Mouse (Mus musculus): ENCODE results near the gene Rgl1. TPM values are rescaled to one million over a fixed set of nuclear protein-coding genes. Genes with fewer than 3 reads are reported as not detected.

The Rgl1 gene
- polyA plus RNA-seq, 1 experiment = 7.6 TPM

- Histone ChIP-seq H3K27me3 (ENCODE audit: control insufficient read depth, insufficient read depth, insufficient read length) (no peaks in the 10 kb centered on the region), H3ac (ENCODE audit: control insufficient read depth, insufficient read length, low read depth) (no peak overlapping the region), H3K4me3 (ENCODE audit: insufficient read depth, poor library complexity, severe bottlenecking) (no peak overlapping the region), H3K36me3 (ENCODE audit: control insufficient read depth, insufficient read depth) (no peaks in the 10 kb centered on the region), H3K79me3 (ENCODE audit: low read depth) (no peaks in the 10 kb centered on the region), H3K79me2 (ENCODE audit: control insufficient read depth, insufficient read depth) (no peaks in the 10 kb centered on the region)
- TF ChIP-seq FOSL1 (IDR thresholded peaks at IDR 0.05; ENCODE audit: insufficient read depth, low read length, poor library complexity, severe bottlenecking) = no peak
- TF ChIP-seq MYOD1 (IDR thresholded peaks at IDR 0.05; ENCODE audit: control insufficient read depth, insufficient read length, low read depth) = no peak
- no peak for TF ChIP-seq MAX (IDR thresholded peaks at IDR 0.05)
- TF ChIP-seq MYOG (IDR thresholded peaks at IDR 0.05; ENCODE audit: control insufficient read depth, extremely low read depth, insufficient read length) = no peak
- no peak for TF ChIP-seq USF1 (IDR thresholded peaks at IDR 0.05; ENCODE audit: low read depth)
- no peak for TF ChIP-seq CTCF (IDR thresholded peaks at IDR 0.05; ENCODE audit: control insufficient read depth, insufficient read depth, insufficient read length)
- TF ChIP-seq CEBPB (IDR thresholded peaks at IDR 0.05; ENCODE audit: low read depth) = no peak
These were observed 162.5 kb downstream of the Rgl1 start for GRCm38 (mm10) chr1:152603628-152604027.

GRCm38 (mm10) chr1:152600494-152600893 is 165.7 kb downstream of the Rgl1 start:
- no peaks in the 10 kb centered on the region for H3K27me3 ChIP-seq (ENCODE audit: control insufficient read depth, insufficient read depth, insufficient read length)
- peaks cover 1% of the 10 kb centered on the region for H3K79me3 ChIP-seq (ENCODE audit: low read depth)
- no peak overlapping the region for H3K4me3 ChIP-seq (ENCODE audit: insufficient read depth, poor library complexity, severe bottlenecking)
- H3ac ChIP-seq (ENCODE audit: control insufficient read depth, insufficient read length, low read depth) = no peak overlapping the region
- no peaks in the 10 kb centered on the region for H3K79me2 ChIP-seq (ENCODE audit: control insufficient read depth, insufficient read depth)
- H3K36me3 ChIP-seq (ENCODE audit: control insufficient read depth, insufficient read depth) = no peaks in the 10 kb centered on the region
- TF ChIP-seq MYOG (IDR thresholded peaks at IDR 0.05; ENCODE audit: control insufficient read depth, extremely low read depth, insufficient read length) = no peak
- TF ChIP-seq USF1 (IDR thresholded peaks at IDR 0.05; ENCODE audit: low read depth) = no peak
- no peak for TF ChIP-seq CEBPB (IDR thresholded peaks at IDR 0.05; ENCODE audit: low read depth)
- no peak for TF ChIP-seq FOSL1 (IDR thresholded peaks at IDR 0.05; ENCODE audit: insufficient read depth, low read length, poor library complexity, severe bottlenecking)
- no peak for TF ChIP-seq MYOD1 (IDR thresholded peaks at IDR 0.05; ENCODE audit: control insufficient read depth, insufficient read length, low read depth)
- no peak for TF ChIP-seq CTCF (IDR thresholded peaks at IDR 0.05; ENCODE audit: control insufficient read depth, insufficient read depth, insufficient read length)
- no peak for TF ChIP-seq MAX (IDR thresholded peaks at IDR 0.05)

GRCm38 (mm10) chr1:152599347-152599746 is 166.8 kb downstream of the Rgl1 start:
- H3K79me3 ChIP-seq (ENCODE audit: low read depth) = peaks cover 1% of the 10 kb centered on the region
- H3K4me3 ChIP-seq (ENCODE audit: insufficient read depth, poor library complexity, severe bottlenecking) = no peak overlapping the region
- TF ChIP-seq USF1 (IDR thresholded peaks at IDR 0.05; ENCODE audit: low read depth) = no peak
- TF ChIP-seq MYOG (IDR thresholded peaks at IDR 0.05; ENCODE audit: control insufficient read depth, extremely low read depth, insufficient read length) = no peak
- TF ChIP-seq MYOD1 (IDR thresholded peaks at IDR 0.05; ENCODE audit: control insufficient read depth, insufficient read length, low read depth) = no peak
- H3K79me2 ChIP-seq (ENCODE audit: control insufficient read depth, insufficient read depth) = no peaks in the 10 kb centered on the region
- H3K27me3 ChIP-seq (ENCODE audit: control insufficient read depth, insufficient read depth, insufficient read length) = no peaks in the 10 kb centered on the region
- H3ac ChIP-seq (ENCODE audit: control insufficient read depth, insufficient read length, low read depth) = no peak overlapping the region
- no peaks in the 10 kb centered on the region for H3K36me3 ChIP-seq (ENCODE audit: control insufficient read depth, insufficient read depth)

GRCm38 (mm10) chr1:152594690-152595089 is 171.5 kb downstream of the Rgl1 start:
- H3ac ChIP-seq (ENCODE audit: control insufficient read depth, insufficient read length, low read depth) = no peak overlapping the region
- no peak overlapping the region for H3K4me3 ChIP-seq (ENCODE audit: insufficient read depth, poor library complexity, severe bottlenecking)
- H3K36me3 ChIP-seq (ENCODE audit: control insufficient read depth, insufficient read depth) = no peaks in the 10 kb centered on the region
- no peaks in the 10 kb centered on the region for H3K79me2 ChIP-seq (ENCODE audit: control insufficient read depth, insufficient read depth)
- TF ChIP-seq CTCF (IDR thresholded peaks at IDR 0.05; ENCODE audit: control insufficient read depth, insufficient read depth, insufficient read length) (no peak), MYOD1 (IDR thresholded peaks at IDR 0.05; ENCODE audit: control insufficient read depth, insufficient read length, low read depth) (no peak), MYOG (IDR thresholded peaks at IDR 0.05; ENCODE audit: control insufficient read depth, extremely low read depth, insufficient read length) (no peak)
- H3K27me3 ChIP-seq (ENCODE audit: control insufficient read depth, insufficient read depth, insufficient read length) = no peaks in the 10 kb centered on the region
- peaks cover 1% of the 10 kb centered on the region for H3K79me3 ChIP-seq (ENCODE audit: low read depth)

GRCm38 (mm10) chr1:152593831-152594549 is 172.2 kb downstream of the Rgl1 start:
- Histone ChIP-seq H3K36me3 (ENCODE audit: control insufficient read depth, insufficient read depth) (no peaks in the 10 kb centered on the region), H3ac (ENCODE audit: control insufficient read depth, insufficient read length, low read depth) (no peak overlapping the region), H3K27me3 (ENCODE audit: control insufficient read depth, insufficient read depth, insufficient read length) (no peaks in the 10 kb centered on the region), H3K79me3 (ENCODE audit: low read depth) (peaks cover 1% of the 10 kb centered on the region), H3K4me3 (ENCODE audit: insufficient read depth, poor library complexity, severe bottlenecking) (no peak overlapping the region), H3K79me2 (ENCODE audit: control insufficient read depth, insufficient read depth) (no peaks in the 10 kb centered on the region)
- TF ChIP-seq CTCF (IDR thresholded peaks at IDR 0.05; ENCODE audit: control insufficient read depth, insufficient read depth, insufficient read length) (no peak), USF1 (IDR thresholded peaks at IDR 0.05; ENCODE audit: low read depth) (no peak), MYOD1 (IDR thresholded peaks at IDR 0.05; ENCODE audit: control insufficient read depth, insufficient read length, low read depth) (no peak), MAX (IDR thresholded peaks at IDR 0.05) (no peak), MYOG (IDR thresholded peaks at IDR 0.05; ENCODE audit: control insufficient read depth, extremely low read depth, insufficient read length) (no peak), FOSL1 (IDR thresholded peaks at IDR 0.05; ENCODE audit: insufficient read depth, low read length, poor library complexity, severe bottlenecking) (no peak), CEBPB (IDR thresholded peaks at IDR 0.05; ENCODE audit: low read depth) (no peak)

GRCm38 (mm10) chr1:152593382-152593781 is 172.8 kb downstream of the Rgl1 start:
- TF ChIP-seq FOSL1 (IDR thresholded peaks at IDR 0.05; ENCODE audit: insufficient read depth, low read length, poor library complexity, severe bottlenecking) (no peak), USF1 (IDR thresholded peaks at IDR 0.05; ENCODE audit: low read depth) (no peak)

More at GRCm38 (mm10) chr1:152593382-152593781, 172.8 kb downstream of the Rgl1 start:
- H3K4me3 ChIP-seq (ENCODE audit: insufficient read depth, poor library complexity, severe bottlenecking) = no peak overlapping the region
- no peaks in the 10 kb centered on the region for H3K27me3 ChIP-seq (ENCODE audit: control insufficient read depth, insufficient read depth, insufficient read length)
- H3K36me3 ChIP-seq (ENCODE audit: control insufficient read depth, insufficient read depth) = no peaks in the 10 kb centered on the region
- peaks cover 1% of the 10 kb centered on the region for H3K79me3 ChIP-seq (ENCODE audit: low read depth)
- H3ac ChIP-seq (ENCODE audit: control insufficient read depth, insufficient read length, low read depth) = no peak overlapping the region
- H3K79me2 ChIP-seq (ENCODE audit: control insufficient read depth, insufficient read depth) = no peaks in the 10 kb centered on the region
